Mouse (Mus musculus): Measurements from ENCODE around the gene Aprt.

- no peak for TF ChIP-seq POLR2A (IDR thresholded peaks at IDR 0.05; ENCODE audit: low read depth, low read length)
- peak; percentile 73 for TF ChIP-seq CTCF (conservative IDR thresholded peaks at IDR 0.05; ENCODE audit: insufficient read depth, insufficient read length, low read depth, low read length)
These were observed 41.3 kb upstream of the Aprt start for GRCm38 (mm10) chr8:122617947-122618546.

All from kidney, adult 2 months (tissue).